Mouse (Mus musculus) forebrain, embryonic 10.5 days (tissue): ENCODE measurements around the gene Txlna. TPM values are rescaled to one million over a fixed set of nuclear protein-coding genes. Genes with fewer than 3 reads are reported as not detected.

Experiments used
- DNase-seq: peaks from one replicate; pipeline ENCODE4 v3.0.0-alpha.2; 2017; ENCODE audit warnings: low spot score; ENCODE audit errors: extremely low spot score
- H3K27ac ChIP-seq: fragments of 300-500 bp; sonication (generic); 2 replicates; pipeline ENCODE4 v1.5.1; 2016; ENCODE audit warnings: mild to moderate bottlenecking
- H3K27me3 ChIP-seq: fragments of 300-500 bp; sonication (generic); 2 replicates; pipeline ENCODE4 v1.6.1; 2016; ENCODE audit warnings: mild to moderate bottlenecking; ENCODE audit not compliant: poor library complexity, severe bottlenecking
- H3K36me3 ChIP-seq: fragments of 300-500 bp; sonication (generic); replicated peaks from 2 replicates; pipeline ENCODE4 v1.6.1; 2016; ENCODE audit warnings: mild to moderate bottlenecking, moderate library complexity
- H3K4me1 ChIP-seq: fragments of 300-500 bp; sonication (generic); 2 replicates; pipeline ENCODE4 v1.6.1; 2016
- H3K4me3 ChIP-seq: fragments of 300-500 bp; sonication (generic); 2 replicates; pipeline ENCODE4 v1.5.1; 2016; ENCODE audit warnings: mild to moderate bottlenecking, moderate library complexity
- H3K9me3 ChIP-seq: fragments of 300-500 bp; sonication (generic); 2 replicates; pipeline ENCODE4 v1.6.1; 2016; ENCODE audit warnings: mild to moderate bottlenecking, moderate library complexity
- WGBS: fragments of 180-500 bp; shearing (Covaris S2); methylation state at CpG from one replicate; pipeline ENCODE4 v1.1.7; 2016; 5-methylcytosine and 5-hydroxymethylcytosine counted together
- polyA plus RNA-seq: library from polyadenylated mRNA; unstranded; fragments of >200 nt; fragmentation: Nextera tagmentation; extraction: Ambion mirVana; gene quantifications from 2 replicates; pipeline ENCODE4 v1.2.1, GENCODE M21; 2016

The Txlna gene
- polyA plus RNA-seq, 1 experiment from 2014 or later, result 114 TPM

DNA sequence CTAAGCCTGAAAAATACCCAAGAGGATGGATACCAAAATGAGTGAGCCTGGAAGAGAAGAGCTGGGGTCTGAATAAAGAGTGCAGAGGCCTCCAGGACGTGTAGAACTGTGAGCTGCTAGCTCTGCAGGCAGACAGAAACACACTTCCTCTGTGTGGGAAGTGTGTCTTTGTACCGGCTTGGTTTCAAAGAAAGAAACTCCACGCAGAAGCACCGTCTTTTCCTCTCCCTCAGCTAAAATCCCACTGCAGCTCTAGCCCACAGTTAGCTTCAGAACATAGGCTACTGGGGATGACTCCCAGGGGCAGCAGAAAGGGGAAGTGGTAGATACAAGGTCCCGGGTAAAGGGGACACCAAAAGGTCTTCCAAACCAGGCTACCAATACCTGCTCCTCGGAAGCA, 4.3 kb upstream of the Txlna start:
- Histone ChIP-seq H3K36me3 (peaks cover 69% of the 10 kb centered on the region), H3K4me1 (peaks cover 10% of the 10 kb centered on the region), H3K9me3 (no peaks in the 10 kb centered on the region), H3K27ac (no peak overlapping the region), H3K4me3 (no peak overlapping the region), H3K27me3 (no peaks in the 10 kb centered on the region)
- DNase-seq, result no peak
- 89% methylated on average over 6 of the region's 6 CpGs for WGBS

DNA sequence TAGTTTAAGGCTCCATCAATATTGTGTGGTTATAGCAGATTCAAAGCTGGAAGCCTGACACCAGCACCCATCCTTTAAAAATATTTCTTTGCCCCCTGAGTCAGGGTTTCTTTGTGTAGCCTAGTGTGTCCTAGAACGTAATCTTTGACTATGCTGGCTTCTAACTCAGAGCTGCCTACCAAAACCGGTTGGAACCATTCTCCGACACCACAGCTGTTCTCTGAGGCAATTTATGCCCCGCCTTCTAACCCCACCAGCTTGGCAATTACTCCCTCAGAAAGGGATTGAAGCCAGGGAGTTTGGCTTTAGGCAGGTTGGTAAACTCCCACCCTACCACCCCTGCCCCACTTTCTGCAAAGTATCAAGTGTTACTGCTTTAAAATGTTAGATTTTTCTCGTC, 891 bp upstream of the Txlna start:
- Histone ChIP-seq H3K4me3 (peak overlapping the region; percentile 79), H3K27ac (peak overlapping the region; percentile 92), H3K27me3 (no peaks in the 10 kb centered on the region), H3K9me3 (no peaks in the 10 kb centered on the region), H3K4me1 (peaks cover 30% of the 10 kb centered on the region), H3K36me3 (peaks cover 65% of the 10 kb centered on the region)
- WGBS, result 51% methylated on average over 5 of the region's 5 CpGs
- no peak for DNase-seq

DNA sequence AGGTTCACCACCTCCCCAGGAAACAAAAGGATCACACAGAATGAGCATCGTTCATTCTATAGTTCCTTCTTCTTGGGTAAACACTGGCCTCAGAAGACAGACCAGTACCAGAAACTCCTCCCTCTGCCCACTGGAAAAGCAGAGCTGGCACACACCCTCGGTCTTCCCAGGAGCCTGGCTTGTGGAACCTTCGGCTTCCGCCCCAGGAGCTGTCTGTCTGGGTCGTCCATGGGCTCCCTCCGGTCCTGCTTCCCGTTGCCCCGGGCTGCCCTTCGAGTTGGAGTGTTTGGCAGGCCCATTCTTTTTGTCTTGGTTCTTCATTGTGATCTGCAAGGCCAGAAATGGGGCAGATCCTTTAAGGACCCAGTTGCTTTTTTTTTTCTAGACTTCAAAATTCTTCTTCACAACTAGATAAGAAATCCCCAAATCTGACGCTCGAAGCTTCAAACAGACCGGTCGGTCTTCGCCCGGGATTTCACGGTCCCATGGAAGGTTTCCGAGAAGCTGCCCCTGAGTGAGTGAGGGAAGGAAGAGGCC, 696 bp downstream of the Txlna start:
- Histone ChIP-seq H3K27me3 (no peaks in the 10 kb centered on the region), H3K27ac (peak overlapping the region; percentile 92), H3K9me3 (no peaks in the 10 kb centered on the region), H3K4me3 (peak overlapping the region; percentile 79), H3K4me1 (peaks cover 30% of the 10 kb centered on the region), H3K36me3 (peaks cover 65% of the 10 kb centered on the region)
- WGBS, result 12% methylated on average over 17 of the region's 17 CpGs
- DNase-seq, result no peak

DNA sequence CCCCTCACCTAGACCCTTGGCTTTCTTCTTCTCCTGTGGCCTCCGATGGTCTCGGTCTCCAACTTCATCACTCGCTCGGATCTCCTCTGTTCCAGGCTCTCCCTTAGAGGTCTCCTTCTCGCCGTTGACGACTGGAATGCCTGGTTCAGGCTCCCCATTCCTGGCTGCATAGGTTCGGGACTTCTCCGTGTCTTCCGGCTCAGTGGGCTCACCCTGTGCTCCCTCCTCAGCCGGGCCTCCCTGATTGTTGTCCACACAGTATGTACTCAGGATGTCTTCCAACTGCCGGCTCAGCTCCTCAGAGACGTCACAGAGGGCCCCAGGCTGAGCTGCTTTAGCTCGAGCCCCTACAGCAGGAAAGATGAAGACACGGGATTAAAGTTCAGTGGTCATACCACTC, 1.6 kb downstream of the Txlna start:
- H3K27me3 ChIP-seq, result no peaks in the 10 kb centered on the region
- DNase-seq, result no peak
- no peaks in the 10 kb centered on the region for H3K9me3 ChIP-seq
- H3K27ac ChIP-seq, result peak overlapping the region; percentile 92; the same call in 1 of the 2 replicates
- 89% methylated on average over 15 of the region's 15 CpGs for WGBS
- H3K4me3 ChIP-seq, result peak overlapping the region; percentile 79
- H3K4me1 ChIP-seq, result peaks cover 30% of the 10 kb centered on the region
- H3K36me3 ChIP-seq, result peaks cover 65% of the 10 kb centered on the region

DNA sequence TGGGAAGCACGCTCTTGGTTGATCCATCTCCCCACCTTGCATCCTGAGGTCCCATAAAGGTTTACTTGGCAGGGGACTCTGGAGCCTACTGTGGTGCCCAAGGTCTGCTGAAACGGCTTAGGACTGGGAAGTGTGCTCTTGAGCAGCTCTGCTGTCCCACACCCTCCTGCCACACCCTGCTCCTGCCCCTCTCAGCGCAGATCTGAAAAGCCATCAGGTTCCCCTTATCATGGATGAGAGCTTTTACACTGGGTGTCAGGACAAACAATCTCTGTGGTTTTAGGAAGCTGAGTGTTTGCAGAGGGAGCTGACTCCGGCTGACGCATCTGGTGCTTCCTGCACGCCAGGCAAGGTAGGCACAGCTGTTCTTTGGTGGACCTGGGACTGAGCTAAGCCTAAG, 7.0 kb downstream of the Txlna start:
- peaks cover 98% of the 10 kb centered on the region for H3K36me3 ChIP-seq
- 95% methylated on average over 6 of the region's 6 CpGs for WGBS
- no peak overlapping the region for H3K4me3 ChIP-seq
- H3K9me3 ChIP-seq, result no peaks in the 10 kb centered on the region
- DNase-seq, result no peak
- H3K4me1 ChIP-seq, result peaks cover 7% of the 10 kb centered on the region
- no peaks in the 10 kb centered on the region for H3K27me3 ChIP-seq
- H3K27ac ChIP-seq, result no peak overlapping the region

DNA sequence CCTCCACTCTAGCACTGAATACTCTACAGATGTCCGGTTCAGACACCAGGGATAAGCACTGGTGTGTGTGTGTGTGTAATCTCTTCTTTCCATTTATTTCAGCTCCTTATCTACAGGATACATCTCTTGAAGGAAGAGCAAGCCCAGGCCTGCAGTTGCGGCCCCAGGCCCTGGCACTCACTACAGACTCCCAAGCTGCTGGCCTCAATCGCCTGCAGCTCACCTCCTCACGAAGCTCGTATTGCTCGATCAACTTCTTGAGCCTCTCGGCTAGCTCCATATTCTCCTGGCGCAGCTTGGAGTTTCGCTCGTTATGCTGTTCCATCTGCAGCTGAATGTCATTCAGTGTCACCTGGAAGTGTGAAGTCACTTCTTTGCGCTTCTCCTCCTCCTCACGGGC, 9.0 kb downstream of the Txlna start:
- no peaks in the 10 kb centered on the region for H3K27me3 ChIP-seq
- H3K4me1 ChIP-seq, result no peaks in the 10 kb centered on the region
- no peak overlapping the region for H3K27ac ChIP-seq
- no peak for DNase-seq
- WGBS, result 97% methylated on average over 12 of the region's 12 CpGs
- peaks cover 100% of the 10 kb centered on the region for H3K36me3 ChIP-seq
- H3K4me3 ChIP-seq, result no peak overlapping the region
- H3K9me3 ChIP-seq, result no peaks in the 10 kb centered on the region

DNA sequence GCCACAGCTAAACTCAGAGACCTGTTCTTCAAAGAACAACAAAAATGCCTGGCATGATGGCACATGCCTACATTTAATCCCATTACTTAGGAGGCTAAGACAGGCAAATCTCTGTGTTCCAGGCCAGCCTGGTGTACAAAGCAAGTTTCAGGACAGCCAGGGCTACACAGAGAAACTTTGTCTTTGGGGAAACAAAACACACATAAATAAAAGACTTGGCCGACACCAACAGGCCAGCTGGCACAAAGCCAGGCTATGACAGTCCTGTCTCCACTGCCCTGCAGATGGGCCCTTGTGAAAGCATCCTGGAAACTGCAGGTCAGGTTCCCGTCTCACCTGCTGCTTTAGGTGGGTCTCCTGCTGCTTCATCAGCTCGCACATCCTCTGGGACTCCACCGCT, 9.9 kb downstream of the Txlna start:
- no peak for DNase-seq
- peaks cover 100% of the 10 kb centered on the region for H3K36me3 ChIP-seq
- H3K27me3 ChIP-seq, result no peaks in the 10 kb centered on the region
- H3K27ac ChIP-seq, result no peak overlapping the region
- no peaks in the 10 kb centered on the region for H3K9me3 ChIP-seq
- 90% methylated on average over 4 of the region's 4 CpGs for WGBS
- H3K4me1 ChIP-seq, result peaks cover 3% of the 10 kb centered on the region
- no peak overlapping the region for H3K4me3 ChIP-seq

DNA sequence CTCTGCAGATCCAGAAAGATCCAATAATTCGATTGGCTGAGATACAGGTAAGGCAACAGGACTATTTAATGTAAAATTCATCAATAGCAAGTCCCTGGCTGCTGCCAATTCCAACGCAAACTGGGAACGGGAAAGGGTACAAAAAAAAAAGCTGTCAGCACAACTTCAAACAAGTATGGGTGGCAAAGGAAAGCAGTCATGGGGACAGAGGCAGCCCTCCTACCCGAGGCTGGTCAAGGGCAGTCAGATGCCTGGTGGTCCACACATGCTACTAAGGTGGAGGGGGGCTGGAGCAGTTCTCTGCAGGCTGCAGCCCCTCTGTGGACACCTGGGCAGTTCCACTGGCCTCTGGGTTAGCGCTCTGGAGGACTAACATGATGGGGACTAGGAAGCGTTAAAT, 14.8 kb downstream of the Txlna start:
- DNase-seq, result no peak
- Histone ChIP-seq H3K4me1 (peaks cover 44% of the 10 kb centered on the region), H3K4me3 (no peak overlapping the region), H3K9me3 (no peaks in the 10 kb centered on the region), H3K27me3 (no peaks in the 10 kb centered on the region), H3K27ac (no peak overlapping the region), H3K36me3 (peaks cover 56% of the 10 kb centered on the region)
- 79% methylated on average over 6 of the region's 6 CpGs for WGBS

DNA sequence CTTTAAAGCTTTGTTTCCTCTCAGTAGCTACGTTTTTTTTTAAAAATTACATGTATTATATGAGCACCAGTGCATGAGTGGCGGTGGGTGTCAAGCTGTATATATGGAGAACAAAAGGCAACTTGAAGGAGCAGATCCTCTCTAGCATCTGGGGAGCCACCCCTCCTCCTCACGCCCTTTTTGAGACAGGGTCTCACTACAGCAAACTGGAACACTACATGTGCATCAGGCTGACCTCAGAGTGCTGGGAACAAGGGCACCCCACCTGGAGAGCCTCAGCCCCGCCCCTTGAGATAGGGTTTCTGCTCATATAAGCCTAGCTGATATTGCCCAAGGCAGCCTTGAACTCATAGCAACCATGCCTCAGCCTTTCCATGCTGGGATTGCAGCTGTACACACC, 15.4 kb downstream of the Txlna start:
- H3K4me1 ChIP-seq, result peaks cover 44% of the 10 kb centered on the region
- H3K9me3 ChIP-seq, result no peaks in the 10 kb centered on the region
- no peak for DNase-seq
- H3K4me3 ChIP-seq, result peak overlapping the region; percentile 69
- peaks cover 51% of the 10 kb centered on the region for H3K36me3 ChIP-seq
- H3K27me3 ChIP-seq, result no peaks in the 10 kb centered on the region
- 38% methylated on average over 4 of the region's 4 CpGs for WGBS
- peak overlapping the region; percentile 89; the same call in 1 of the 2 replicates for H3K27ac ChIP-seq

DNA sequence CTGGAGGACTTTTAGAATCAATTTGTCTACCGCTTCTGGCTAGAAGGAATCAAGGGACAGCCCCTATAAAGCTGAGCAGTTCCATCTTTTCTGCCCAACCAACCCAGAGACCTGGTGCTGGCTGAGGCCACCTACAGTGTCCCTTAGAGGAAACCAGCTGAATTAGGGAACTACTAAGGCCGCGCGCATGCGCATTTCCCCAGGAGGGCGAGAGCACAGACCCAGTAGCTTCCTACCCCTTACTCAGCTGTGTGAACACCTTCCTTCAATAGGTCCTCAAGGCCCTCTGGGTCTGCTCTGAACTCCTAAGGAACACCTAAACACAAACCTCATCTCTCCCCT, 15.9 kb downstream of the Txlna start:
- Histone ChIP-seq H3K27ac (peak overlapping the region; percentile 89), H3K9me3 (no peaks in the 10 kb centered on the region), H3K4me3 (peak overlapping the region; percentile 69), H3K27me3 (no peaks in the 10 kb centered on the region), H3K36me3 (peaks cover 46% of the 10 kb centered on the region), H3K4me1 (peaks cover 44% of the 10 kb centered on the region)
- DNase-seq, result peak; percentile 67
- 1% methylated on average over 6 of the region's 6 CpGs for WGBS

DNA sequence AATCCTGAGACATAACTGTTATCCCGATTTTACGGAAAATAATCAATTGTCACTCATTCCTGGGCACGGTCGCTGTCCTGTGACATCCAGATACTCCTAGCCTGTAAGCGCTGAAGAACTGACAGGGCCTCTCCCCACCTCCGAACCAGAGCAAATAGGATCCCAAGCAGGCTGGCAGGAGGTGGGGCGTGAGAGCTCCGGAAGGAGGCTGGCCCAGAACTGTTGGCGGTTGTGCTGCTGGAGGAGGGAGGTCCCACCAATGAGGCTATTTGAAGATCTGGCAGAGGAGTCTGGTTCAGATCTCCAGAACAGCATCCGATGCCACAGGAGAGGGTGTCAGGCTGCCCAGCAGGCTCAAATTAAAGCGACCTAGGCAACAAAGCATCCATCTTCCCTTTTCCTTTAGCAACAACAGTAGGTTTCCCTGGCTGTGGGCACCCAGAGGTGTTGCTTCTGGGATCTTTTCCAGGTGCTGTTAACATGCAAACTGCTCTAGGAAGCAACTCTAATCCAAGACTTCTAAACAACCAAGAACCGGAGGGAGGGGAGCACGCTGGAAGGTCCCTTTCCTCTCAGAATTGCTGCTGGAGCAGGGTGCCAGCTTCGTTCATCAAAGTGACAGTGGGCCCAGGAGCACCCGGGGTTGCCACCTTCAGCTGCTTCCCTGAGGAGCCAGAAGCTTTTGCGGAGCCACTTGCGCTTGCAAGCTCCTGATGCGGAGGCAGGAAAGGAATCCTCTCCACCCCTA, 16.4 kb downstream of the Txlna start:
- Histone ChIP-seq H3K36me3 (peaks cover 41% of the 10 kb centered on the region), H3K9me3 (no peaks in the 10 kb centered on the region), H3K4me1 (peaks cover 44% of the 10 kb centered on the region), H3K27ac (peak overlapping the region; percentile 89), H3K27me3 (no peaks in the 10 kb centered on the region), H3K4me3 (peak overlapping the region; percentile 69)
- WGBS, result 2% methylated on average over 18 of the region's 18 CpGs
- peak; percentile 76 for DNase-seq

DNA sequence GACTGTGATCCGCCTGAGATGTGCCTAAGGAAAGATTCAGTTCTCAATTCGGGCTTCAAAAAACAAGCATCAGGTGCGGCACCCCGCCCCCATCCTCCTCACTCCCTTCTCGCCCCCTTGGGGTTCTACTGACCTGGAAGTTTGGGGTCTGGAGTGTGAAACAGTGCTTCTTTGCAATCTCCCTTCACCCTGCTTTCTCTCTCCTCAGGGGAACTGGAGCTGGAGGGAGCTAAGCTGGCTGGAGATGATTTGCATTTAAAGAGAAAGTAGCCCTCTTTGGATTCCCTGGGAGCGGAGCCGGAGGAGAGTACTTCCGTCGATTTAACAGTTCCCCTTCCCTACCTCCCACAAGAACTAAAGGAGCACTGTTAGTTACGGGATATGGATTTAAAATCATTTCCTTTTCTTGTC, 17.2 kb downstream of the Txlna start, which contains the start of gene Ccdc28b:
TSS of gene Ccdc28b (minus strand) at position 267 of the 411 bp plus-strand sequence.
- Histone ChIP-seq H3K27ac (peak within 1 kb of the TSS; percentile 89), H3K4me3 (peak within 1 kb of the TSS; percentile 69), H3K36me3 (peaks cover 33% of the 10 kb centered on the region), H3K27me3 (no peaks in the 10 kb centered on the region), H3K9me3 (no peaks in the 10 kb centered on the region), H3K4me1 (peaks cover 50% of the 10 kb centered on the region)
- under 1% methylated on average over 10 of the region's 10 CpGs for WGBS
- DNase-seq, result peak; percentile 55

DNA sequence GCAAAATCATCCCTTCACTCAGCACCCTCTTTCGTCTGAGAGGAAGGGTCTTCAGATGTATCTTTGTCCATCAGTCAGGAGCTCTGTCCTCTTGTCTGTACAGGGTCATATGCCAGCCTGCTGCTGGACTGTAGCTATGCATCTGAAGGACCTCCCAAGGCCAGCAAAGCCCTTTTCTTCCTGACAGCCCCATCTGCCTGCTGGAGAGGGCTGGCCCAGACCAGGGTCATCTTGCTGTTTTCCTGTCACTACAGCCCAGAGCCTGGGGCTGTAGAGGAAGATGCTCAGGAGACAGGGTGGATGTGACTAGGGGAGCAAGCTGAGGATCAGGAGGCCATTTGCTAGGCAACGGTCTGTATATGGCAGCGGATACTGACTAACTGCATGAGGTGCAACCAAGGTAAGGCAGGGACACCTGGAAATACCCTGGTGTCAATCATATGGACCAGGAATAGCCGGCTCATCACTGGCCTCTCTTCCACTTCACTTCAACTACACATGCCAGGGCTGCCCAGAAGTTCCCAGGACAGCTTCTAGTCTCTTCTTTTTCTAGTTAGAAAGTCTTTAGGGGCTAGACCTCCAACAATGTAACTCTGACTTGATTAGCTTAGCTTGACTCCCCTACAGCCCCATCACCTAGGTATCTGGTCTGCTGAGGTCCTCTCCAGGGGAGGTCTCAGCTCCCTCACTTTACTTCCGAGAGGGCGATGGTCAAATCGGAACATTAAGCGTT, 17.9 kb downstream of the Txlna start:
- peak overlapping the region; percentile 89 for H3K27ac ChIP-seq
- peak overlapping the region; percentile 69 for H3K4me3 ChIP-seq
- no peaks in the 10 kb centered on the region for H3K27me3 ChIP-seq
- no peaks in the 10 kb centered on the region for H3K9me3 ChIP-seq
- 23% methylated on average over 8 of the region's 8 CpGs for WGBS
- no peak for DNase-seq
- H3K36me3 ChIP-seq, result peaks cover 26% of the 10 kb centered on the region
- peaks cover 57% of the 10 kb centered on the region for H3K4me1 ChIP-seq
